Mouse (Mus musculus): ENCODE results near the gene Galk2. TPM values are rescaled to one million over a fixed set of nuclear protein-coding genes. Genes with fewer than 3 reads are reported as not detected.
A peak's percentile ranks its signal among the peaks of the same experiment; 100 is the strongest.

Galk2 gene
- polyA plus RNA-seq (2011; ENCODE audit: insufficient read depth, insufficient read length, low replicate concordance, missing spikeins) = 5.2 and 6.2 TPM in 2 replicates

- under 1% methylated on average over 54 of the region's 54 CpGs for WGBS
- Histone ChIP-seq H3K4me1 (ENCODE audit: control insufficient read depth, insufficient read depth, low read length) (no peaks in the 10 kb centered on the region; the same call in 1 of the 2 replicates), H3K4me3 (replicated peaks; ENCODE audit: control insufficient read depth, low read depth, low read length) (peak within 1 kb of the TSS; percentile 75), H3K27ac (ENCODE audit: control insufficient read depth, insufficient read depth, low read depth, low read length, poor library complexity) (peak within 1 kb of the TSS; percentile 26)
- TF ChIP-seq POLR2A (IDR thresholded peaks at IDR 0.05; ENCODE audit: borderline replicate concordance, control insufficient read depth, low read depth, low read length) = peak; percentile 60; the same call in 1 of the 2 replicates
- TF ChIP-seq CTCF (IDR thresholded peaks at IDR 0.05; ENCODE audit: control insufficient read depth, insufficient read depth, low read length) = no peak
Measured at GRCm38 (mm10) chr2:125858521-125859280, at the start of gene Galk2, which contains the start of gene Cops2. Gene Galk2 (plus strand): TSS chr2:125859109. Gene Cops2 (minus strand): TSS chr2:125859139.

DNA sequence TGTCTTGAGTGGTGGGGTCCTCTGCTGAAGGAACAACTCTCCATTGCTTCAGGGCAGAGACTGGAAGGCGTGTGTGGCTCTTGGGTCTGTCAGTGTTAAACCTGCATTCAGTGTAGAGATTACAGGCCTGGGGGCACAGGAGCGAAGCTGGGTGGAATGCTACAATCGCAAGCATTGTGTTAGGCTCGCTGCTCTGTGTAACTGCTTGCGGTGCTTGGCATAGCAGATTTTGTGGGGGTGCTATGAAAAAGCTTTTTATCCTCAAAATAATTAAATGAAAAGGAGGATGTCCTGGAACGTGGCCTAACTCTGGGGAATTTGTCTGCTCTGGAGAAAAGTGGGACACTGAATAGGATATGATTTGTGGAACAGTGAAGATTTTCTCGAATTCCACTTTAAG is 49.4 kb upstream of the Galk2 start:
- no peak for TF ChIP-seq CTCF (IDR thresholded peaks at IDR 0.05; ENCODE audit: control insufficient read depth, insufficient read depth, low read length)
- no peak for TF ChIP-seq POLR2A (IDR thresholded peaks at IDR 0.05; ENCODE audit: borderline replicate concordance, control insufficient read depth, low read depth, low read length)
- H3K27ac ChIP-seq (ENCODE audit: control insufficient read depth, insufficient read depth, low read depth, low read length, poor library complexity) = no peak overlapping the region
- 83% methylated on average over 7 of the region's 7 CpGs for WGBS
- H3K4me3 ChIP-seq (replicated peaks; ENCODE audit: control insufficient read depth, low read depth, low read length) = no peak overlapping the region
- H3K4me1 ChIP-seq (ENCODE audit: control insufficient read depth, insufficient read depth, low read length) = no peaks in the 10 kb centered on the region; the same call in 1 of the 2 replicates

DNA sequence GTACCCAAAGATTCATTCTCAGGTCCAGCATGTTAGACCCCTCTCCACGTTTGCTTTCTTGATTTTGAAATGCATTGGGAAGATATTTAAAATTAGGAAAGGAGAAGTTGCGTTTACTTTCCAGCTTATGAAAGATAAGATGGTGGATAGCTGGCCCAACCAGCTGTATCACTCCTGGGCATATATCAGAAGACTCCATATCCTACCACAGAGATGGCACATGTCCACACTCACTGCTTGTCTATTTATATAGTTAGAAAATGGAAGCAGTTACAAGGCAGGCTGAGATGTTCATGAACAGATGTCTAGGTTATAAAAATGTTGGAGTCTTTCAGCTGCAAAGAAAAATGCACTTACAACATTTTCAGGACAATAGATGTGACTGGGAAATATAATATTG is 47.6 kb upstream of the Galk2 start:
- Histone ChIP-seq H3K27ac (ENCODE audit: control insufficient read depth, insufficient read depth, low read depth, low read length, poor library complexity) (no peak overlapping the region), H3K4me3 (replicated peaks; ENCODE audit: control insufficient read depth, low read depth, low read length) (no peak overlapping the region), H3K4me1 (ENCODE audit: control insufficient read depth, insufficient read depth, low read length) (no peaks in the 10 kb centered on the region; the same call in 1 of the 2 replicates)
- no peak for TF ChIP-seq CTCF (IDR thresholded peaks at IDR 0.05; ENCODE audit: control insufficient read depth, insufficient read depth, low read length)
- TF ChIP-seq POLR2A (IDR thresholded peaks at IDR 0.05; ENCODE audit: borderline replicate concordance, control insufficient read depth, low read depth, low read length) = no peak
- 18% methylated on average over 2 of the region's 2 CpGs for WGBS

DNA sequence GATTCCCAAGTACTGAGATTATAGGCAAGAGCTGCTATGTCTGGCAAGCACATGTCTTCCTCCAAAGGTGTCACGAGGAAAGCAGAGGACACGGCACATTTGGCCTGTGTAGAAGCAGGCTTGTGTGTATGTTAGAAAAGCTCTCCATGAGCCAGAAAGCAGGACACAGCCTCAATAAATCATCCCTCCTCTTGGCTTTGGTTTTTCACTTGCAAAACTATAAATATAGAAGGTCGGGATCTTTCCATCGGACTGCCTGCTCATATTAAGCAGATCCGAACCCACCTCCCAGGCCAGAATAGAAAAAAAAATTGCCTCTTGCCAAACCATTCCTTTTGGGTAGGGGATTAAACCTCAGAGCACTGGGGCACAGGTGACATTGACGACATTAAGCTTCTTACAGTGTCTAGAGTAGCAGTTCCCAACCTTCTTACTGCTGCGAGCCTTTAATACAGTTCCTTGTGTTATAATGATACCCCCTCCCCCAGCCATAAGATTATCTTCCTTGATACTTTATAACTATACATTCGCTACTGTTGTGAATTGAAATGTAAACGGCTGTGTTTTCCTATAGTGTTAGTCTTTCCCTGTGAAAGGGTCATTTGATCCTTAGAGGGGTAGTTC is 44.8 kb upstream of the Galk2 start:
- Histone ChIP-seq H3K4me1 (ENCODE audit: control insufficient read depth, insufficient read depth, low read length) (no peaks in the 10 kb centered on the region; the same call in 1 of the 2 replicates), H3K27ac (ENCODE audit: control insufficient read depth, insufficient read depth, low read depth, low read length, poor library complexity) (no peak overlapping the region), H3K4me3 (replicated peaks; ENCODE audit: control insufficient read depth, low read depth, low read length) (no peak overlapping the region)
- WGBS = 74% methylated on average over 9 of the region's 9 CpGs
- TF ChIP-seq POLR2A (IDR thresholded peaks at IDR 0.05; ENCODE audit: borderline replicate concordance, control insufficient read depth, low read depth, low read length) = no peak
- no peak for TF ChIP-seq CTCF (IDR thresholded peaks at IDR 0.05; ENCODE audit: control insufficient read depth, insufficient read depth, low read length)

DNA sequence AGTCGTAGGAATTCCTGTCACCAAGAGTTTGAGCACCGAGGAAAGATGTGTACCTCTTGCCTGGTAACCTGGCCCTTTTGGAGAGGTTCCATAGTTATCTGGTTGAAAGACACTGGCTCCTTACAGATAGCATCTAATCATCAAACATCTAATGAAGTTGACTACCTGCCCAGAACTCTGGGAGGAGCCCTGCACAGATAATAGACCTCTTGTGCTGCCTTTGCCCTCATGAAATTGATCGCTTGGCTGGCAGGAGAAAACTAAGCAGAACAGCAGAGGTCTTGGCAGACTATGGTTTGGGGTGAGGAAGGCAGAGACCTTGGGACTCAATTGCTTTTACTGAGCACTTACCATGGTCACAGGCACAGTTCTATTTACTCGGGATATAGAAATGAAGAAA is 38.5 kb upstream of the Galk2 start:
- no peak for TF ChIP-seq CTCF (IDR thresholded peaks at IDR 0.05; ENCODE audit: control insufficient read depth, insufficient read depth, low read length)
- TF ChIP-seq POLR2A (IDR thresholded peaks at IDR 0.05; ENCODE audit: borderline replicate concordance, control insufficient read depth, low read depth, low read length) = no peak
- Histone ChIP-seq H3K4me1 (ENCODE audit: control insufficient read depth, insufficient read depth, low read length) (no peaks in the 10 kb centered on the region; the same call in 1 of the 2 replicates), H3K27ac (ENCODE audit: control insufficient read depth, insufficient read depth, low read depth, low read length, poor library complexity) (no peak overlapping the region), H3K4me3 (replicated peaks; ENCODE audit: control insufficient read depth, low read depth, low read length) (no peak overlapping the region)
- WGBS = 82% methylated on average over 4 of the region's 4 CpGs

DNA sequence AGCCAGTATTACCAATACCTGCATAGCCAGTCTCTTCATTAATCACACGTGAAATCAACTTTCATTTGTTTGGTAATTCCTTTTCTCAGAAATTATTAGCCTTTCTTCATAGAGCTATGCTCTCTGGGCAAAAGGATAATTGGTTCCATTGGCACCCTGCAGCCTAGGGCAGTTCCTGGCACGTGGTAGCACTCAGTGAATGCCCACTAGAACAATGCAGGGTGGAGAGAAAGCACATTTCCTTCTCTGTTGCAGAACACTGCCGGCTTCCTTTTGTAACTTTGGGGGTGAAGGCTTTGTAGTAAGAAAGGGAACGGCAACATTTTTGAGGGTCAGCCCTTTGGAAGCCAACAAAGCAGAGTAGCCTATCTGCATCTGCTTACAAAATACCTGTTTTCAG is 32.7 kb upstream of the Galk2 start:
- no peak for TF ChIP-seq POLR2A (IDR thresholded peaks at IDR 0.05; ENCODE audit: borderline replicate concordance, control insufficient read depth, low read depth, low read length)
- no peak for TF ChIP-seq CTCF (IDR thresholded peaks at IDR 0.05; ENCODE audit: control insufficient read depth, insufficient read depth, low read length)
- WGBS = 34% methylated on average over 4 of the region's 4 CpGs
- no peak overlapping the region for H3K27ac ChIP-seq (ENCODE audit: control insufficient read depth, insufficient read depth, low read depth, low read length, poor library complexity)
- no peaks in the 10 kb centered on the region for H3K4me1 ChIP-seq (ENCODE audit: control insufficient read depth, insufficient read depth, low read length)
- H3K4me3 ChIP-seq (replicated peaks; ENCODE audit: control insufficient read depth, low read depth, low read length) = no peak overlapping the region

GRCm38 (mm10) chr2:125827898-125828297 is 31.0 kb upstream of the Galk2 start:
- no peaks in the 10 kb centered on the region for H3K4me1 ChIP-seq (ENCODE audit: control insufficient read depth, insufficient read depth, low read length)
- no peak overlapping the region for H3K4me3 ChIP-seq (replicated peaks; ENCODE audit: control insufficient read depth, low read depth, low read length)
- H3K27ac ChIP-seq (ENCODE audit: control insufficient read depth, insufficient read depth, low read depth, low read length, poor library complexity) = no peak overlapping the region
- 83% methylated on average over 4 of the region's 4 CpGs for WGBS
- TF ChIP-seq CTCF (IDR thresholded peaks at IDR 0.05; ENCODE audit: control insufficient read depth, insufficient read depth, low read length) (no peak), POLR2A (IDR thresholded peaks at IDR 0.05; ENCODE audit: borderline replicate concordance, control insufficient read depth, low read depth, low read length) (no peak)

DNA sequence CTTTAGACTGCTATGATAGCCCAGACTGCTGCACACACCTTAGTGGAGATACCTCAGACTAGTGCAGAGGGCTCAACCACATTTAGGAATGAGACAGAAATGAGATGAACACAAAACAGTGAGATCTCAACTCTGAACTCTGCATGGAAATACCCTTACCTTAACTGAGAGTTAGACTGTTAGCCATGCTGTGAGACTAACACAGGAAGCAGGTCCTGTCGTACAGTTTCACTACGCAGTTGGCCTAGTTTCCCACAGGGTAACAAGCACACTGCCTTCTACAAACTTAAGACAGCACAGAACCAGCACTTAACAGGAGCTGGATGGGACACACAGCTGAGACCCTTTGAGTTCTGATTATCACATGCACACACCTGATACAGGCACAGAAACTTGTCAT is 29.0 kb upstream of the Galk2 start:
- 92% methylated on average over 2 of the region's 2 CpGs for WGBS
- no peak overlapping the region for H3K27ac ChIP-seq (ENCODE audit: control insufficient read depth, insufficient read depth, low read depth, low read length, poor library complexity)
- TF ChIP-seq CTCF (IDR thresholded peaks at IDR 0.05; ENCODE audit: control insufficient read depth, insufficient read depth, low read length) = no peak
- TF ChIP-seq POLR2A (IDR thresholded peaks at IDR 0.05; ENCODE audit: borderline replicate concordance, control insufficient read depth, low read depth, low read length) = no peak
- no peak overlapping the region for H3K4me3 ChIP-seq (replicated peaks; ENCODE audit: control insufficient read depth, low read depth, low read length)
- no peaks in the 10 kb centered on the region for H3K4me1 ChIP-seq (ENCODE audit: control insufficient read depth, insufficient read depth, low read length)
